Mouse (Mus musculus) lung, postnatal 14 days (tissue): ENCODE data around the gene Arl15.
A peak's percentile ranks its signal among the peaks of the same experiment; 100 is the strongest.
"Not testable (repeated sequence)": the region's sequence is repeated elsewhere in the genome, so short reads cannot be mapped to it uniquely, and the experiment has no call there.

Source experiments
- DNase-seq: peaks from one replicate; pipeline ENCODE4 v3.0.0; 2021

Arl15 gene

GRCm38 (mm10) chr13:113794039-113794704, at the start of gene Arl15:
Gene Arl15 (plus strand): TSS chr13:113794505.
- DNase-seq = peak; percentile 99

GRCm38 (mm10) chr13:113745301-113745700, 49.0 kb upstream of the Arl15 start:
- no peak for DNase-seq

- no peak for DNase-seq
Measured at GRCm38 (mm10) chr13:113750766-113751165, 43.5 kb upstream of the Arl15 start.

GRCm38 (mm10) chr13:113754731-113755689, 39.3 kb upstream of the Arl15 start:
- DNase-seq = no peak

- DNase-seq = no peak
Measured at GRCm38 (mm10) chr13:113755779-113756178, 38.5 kb upstream of the Arl15 start.

- no peak for DNase-seq
Measured at GRCm38 (mm10) chr13:113761717-113762116, 32.6 kb upstream of the Arl15 start.

- no peak for DNase-seq
Measured at GRCm38 (mm10) chr13:113762766-113763516, 31.4 kb upstream of the Arl15 start.

GRCm38 (mm10) chr13:113765411-113765810, 28.9 kb upstream of the Arl15 start:
- no peak for DNase-seq

GRCm38 (mm10) chr13:113769829-113770228, 24.5 kb upstream of the Arl15 start:
- no peak for DNase-seq

GRCm38 (mm10) chr13:113770340-113770739, 24.0 kb upstream of the Arl15 start:
- DNase-seq = no peak

- no peak for DNase-seq
Measured at GRCm38 (mm10) chr13:113771340-113771739, 23.0 kb upstream of the Arl15 start.

GRCm38 (mm10) chr13:113774799-113775198, 19.5 kb upstream of the Arl15 start:
- DNase-seq = no peak

- no peak for DNase-seq
Measured at GRCm38 (mm10) chr13:113775244-113776140, 18.8 kb upstream of the Arl15 start.

- DNase-seq = no peak
Measured at GRCm38 (mm10) chr13:113785803-113786202, 8.5 kb upstream of the Arl15 start.

- DNase-seq = no peak
Measured at GRCm38 (mm10) chr13:113787136-113787535, 7.2 kb upstream of the Arl15 start.

- DNase-seq = not testable (repeated sequence)
Measured at GRCm38 (mm10) chr13:113790016-113790415, 4.3 kb upstream of the Arl15 start.

- no peak for DNase-seq
Measured at GRCm38 (mm10) chr13:113793637-113794036, 668 bp upstream of the Arl15 start.

GRCm38 (mm10) chr13:113794705-113795655, 675 bp downstream of the Arl15 start:
- peak; percentile 50 for DNase-seq

GRCm38 (mm10) chr13:113797378-113797777, 3.1 kb downstream of the Arl15 start:
- no peak for DNase-seq

- DNase-seq = no peak
Measured at GRCm38 (mm10) chr13:113799361-113799760, 5.1 kb downstream of the Arl15 start.

- no peak for DNase-seq
Measured at GRCm38 (mm10) chr13:113800246-113800645, 5.9 kb downstream of the Arl15 start.
